Mouse (Mus musculus): ENCODE data around the gene Gpr55.

Gpr55 gene

GRCm38 (mm10) chr1:85913078-85913755 is 47.6 kb downstream of the Gpr55 start:
- DNase-seq, result no peak

DNA sequence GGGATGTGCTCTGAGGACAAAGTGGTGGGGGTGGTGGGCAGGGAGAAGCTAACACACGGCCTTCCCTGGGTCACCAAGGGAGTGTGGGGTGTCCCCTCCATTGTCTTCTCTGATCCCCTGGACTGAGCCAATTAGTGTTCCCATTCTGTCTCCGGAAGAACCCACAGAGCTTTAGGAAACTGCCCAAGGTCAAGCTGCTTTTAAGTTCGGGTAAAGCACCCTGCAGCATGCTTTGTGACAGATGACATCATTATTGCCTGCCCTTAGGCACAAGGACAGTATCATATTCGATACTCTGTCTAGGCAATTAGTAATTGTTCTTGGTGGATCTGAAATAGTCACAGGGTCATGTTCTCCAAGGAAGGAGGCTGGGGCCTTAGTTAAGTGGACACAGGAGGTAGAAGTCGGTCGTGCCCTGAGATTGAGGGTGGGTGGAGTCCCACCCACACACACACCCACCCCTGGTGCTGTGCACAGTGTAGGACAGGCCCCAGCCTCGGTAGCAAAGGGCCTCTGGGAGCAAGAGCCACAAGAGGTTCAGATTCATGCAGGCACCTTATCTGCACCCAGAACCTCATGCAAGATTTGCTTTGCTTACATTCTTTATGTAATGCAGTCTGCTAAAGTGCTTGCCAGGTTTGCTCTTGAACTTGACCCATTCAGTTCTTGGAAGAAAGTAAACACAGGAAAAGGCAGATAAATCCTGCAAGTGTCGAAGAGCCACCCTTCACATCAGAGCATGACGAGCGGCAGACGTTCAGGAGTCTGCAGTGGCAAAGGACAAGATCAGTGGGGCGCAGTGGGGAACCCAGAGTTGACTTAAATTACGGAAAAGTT is 51.8 kb downstream of the Gpr55 start:
- DNase-seq, result no peak

GRCm38 (mm10) chr1:85906892-85907291 is 53.9 kb downstream of the Gpr55 start:
- no peak for DNase-seq

- DNase-seq, result peak; percentile 84 to 87
Measured at GRCm38 (mm10) chr1:85902108-85902561, 58.7 kb downstream of the Gpr55 start.

- DNase-seq, result no peak
Measured at GRCm38 (mm10) chr1:85901516-85902107, 59.2 kb downstream of the Gpr55 start.

DNA sequence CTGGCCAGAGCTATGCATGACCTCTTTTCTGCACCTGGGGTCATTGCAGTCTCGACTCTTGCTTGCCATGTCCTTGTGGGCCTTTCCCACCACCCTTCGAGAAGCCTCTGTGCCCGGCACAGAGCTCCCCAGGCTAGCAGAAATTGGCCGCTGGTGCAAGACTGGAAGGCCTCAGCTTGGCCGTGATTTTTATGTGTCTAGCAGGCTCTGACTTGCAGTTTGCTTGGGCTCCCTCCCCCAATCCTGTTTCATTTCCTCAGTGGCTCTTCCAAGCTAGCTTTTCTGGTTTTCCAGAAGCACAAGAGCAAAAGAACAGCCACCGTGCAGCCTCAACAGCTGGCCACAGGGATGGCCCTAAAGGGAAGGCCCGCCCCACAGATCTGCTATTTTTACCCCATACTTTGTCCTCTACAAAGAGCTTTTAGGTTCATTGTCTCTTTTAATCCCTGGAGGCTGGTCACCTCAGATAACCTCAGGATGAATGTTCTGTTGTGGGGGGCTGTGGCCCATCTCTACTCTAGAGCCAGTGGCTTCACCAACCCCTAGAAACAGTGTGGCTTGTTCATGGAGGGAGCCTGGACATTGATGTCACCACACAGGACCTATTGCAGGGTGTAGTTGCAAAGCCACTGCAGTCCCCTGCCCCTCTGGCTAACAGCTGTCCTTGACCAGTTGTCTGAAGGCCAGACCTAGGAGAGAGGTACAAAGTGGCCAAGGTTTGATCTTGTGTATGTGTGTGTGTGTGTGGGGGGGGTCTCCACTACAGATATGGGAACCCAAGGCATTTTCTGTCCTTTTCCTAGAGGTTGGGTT is 60.1 kb downstream of the Gpr55 start:
- DNase-seq, result peak in 1 of 2 experiments; percentile 34

- DNase-seq, result peak; percentile 39 to 52
Measured at GRCm38 (mm10) chr1:85899388-85899761, 61.4 kb downstream of the Gpr55 start.

DNA sequence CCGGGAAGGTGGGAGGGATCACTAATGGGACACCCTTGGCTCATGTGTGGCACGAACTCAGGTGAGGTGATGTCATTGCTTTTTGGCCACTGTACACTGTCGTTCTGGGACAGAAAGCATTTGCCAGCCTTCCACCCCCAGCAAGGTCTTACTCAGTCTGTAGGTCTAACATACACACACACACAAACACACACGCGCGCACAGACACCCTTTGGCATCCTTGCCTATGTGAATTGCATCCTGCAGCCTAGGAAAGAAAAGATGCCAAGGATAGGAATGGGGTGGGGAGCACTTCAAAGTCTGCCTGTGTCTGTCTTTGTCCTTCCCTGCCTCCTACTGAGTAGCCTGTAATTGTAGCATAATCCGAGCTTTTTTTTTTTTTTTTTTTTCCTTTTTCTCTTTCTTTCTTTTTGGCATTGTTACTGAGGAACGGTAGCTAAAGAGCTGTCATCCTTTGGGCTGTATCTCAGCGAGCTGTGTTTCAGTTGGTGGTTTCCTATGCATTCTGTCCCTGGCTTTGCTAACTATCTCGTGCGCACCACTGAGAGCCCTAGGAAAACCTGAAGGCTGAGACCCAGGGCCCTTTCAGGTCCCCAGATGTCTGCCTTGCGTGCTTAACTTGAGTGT is 61.9 kb downstream of the Gpr55 start:
- peak; percentile 53 to 62 for DNase-seq

GRCm38 (mm10) chr1:85897901-85898760 is 62.7 kb downstream of the Gpr55 start:
- no peak for DNase-seq

GRCm38 (mm10) chr1:85896781-85897700 is 63.8 kb downstream of the Gpr55 start:
- peak; percentile 69 to 72 for DNase-seq

GRCm38 (mm10) chr1:85896110-85896509 is 64.7 kb downstream of the Gpr55 start:
- no peak for DNase-seq

GRCm38 (mm10) chr1:85895391-85895837 is 65.4 kb downstream of the Gpr55 start:
- DNase-seq, result peak; percentile 77 to 80

GRCm38 (mm10) chr1:85894748-85895360 is 66.0 kb downstream of the Gpr55 start:
- peak; percentile 84 to 85 for DNase-seq

DNA sequence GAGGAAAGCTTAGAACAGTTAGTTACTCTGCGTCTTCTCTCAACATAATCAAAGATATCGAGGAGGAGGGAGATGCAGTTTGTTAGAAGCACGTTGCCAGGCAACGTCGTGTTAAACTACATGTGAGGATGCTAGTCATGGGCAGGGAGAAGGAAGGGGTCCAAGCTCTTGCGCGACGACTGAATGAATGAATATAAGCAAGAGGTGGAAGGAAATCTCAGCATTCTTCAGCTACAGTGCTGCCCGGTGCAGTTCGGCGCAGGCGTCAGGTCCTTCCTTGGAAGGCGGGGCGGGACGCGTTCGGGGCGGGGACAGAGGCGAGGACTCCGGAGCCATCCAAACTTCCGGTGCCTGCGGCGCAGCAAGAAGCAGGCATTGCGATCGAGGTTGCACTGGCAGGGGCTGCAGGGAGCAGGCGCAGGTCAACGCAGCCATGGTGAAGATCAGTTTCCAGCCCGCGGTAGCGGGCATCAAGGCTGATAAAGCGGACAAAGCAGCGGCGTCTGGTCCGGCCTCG is 66.5 kb downstream of the Gpr55 start, which contains the start of gene Itm2c:
Gene Itm2c, plus strand, starts transcription at position 51 of the 517 bp plus-strand sequence.
- peak; percentile 95 to 97 for DNase-seq
